Mouse (Mus musculus) CH12.LX (cell line): ENCODE results near the gene Ptprcap. TPM values are rescaled to one million over a fixed set of nuclear protein-coding genes. Genes with fewer than 3 reads are reported as not detected.

Experiments used
- DNase-seq: peaks from one replicate; pipeline ENCODE4 v3.0.0-alpha.2; 2013; ENCODE audit errors: extremely low read depth
- H3K27ac ChIP-seq: 2 replicates; pipeline ENCODE4 v1.5.1; 2012; ENCODE audit warnings: low read depth, mild to moderate bottlenecking, control low read depth, moderate library complexity; ENCODE audit not compliant: insufficient read depth
- H3K27me3 ChIP-seq: replicated peaks from 2 replicates; pipeline ENCODE3; 2012; ENCODE audit warnings: inconsistent platforms
- H3K36me3 ChIP-seq, 2 experiments: replicated peaks in 1 of 2; 2 replicates each; pipeline versions ENCODE3 to v1.6.1; 2012; ENCODE audit warnings: inconsistent platforms in 1 of 2, low read length in 1 of 2, mild to moderate bottlenecking in 1 of 2, mixed read lengths in 1 of 2, moderate library complexity in 1 of 2; ENCODE audit not compliant: control insufficient read depth in 1 of 2, insufficient read depth in 1 of 2
- H3K4me1 ChIP-seq, 2 experiments: 2 replicates each; pipeline ENCODE4 v1.6.1; 2012; ENCODE audit warnings: inconsistent platforms in 1 of 2, moderate library complexity in 1 of 2; ENCODE audit not compliant: insufficient read depth in 2 of 2, control insufficient read depth in 1 of 2
- H3K4me2 ChIP-seq: 2 replicates; pipeline ENCODE4 v1.6.1; 2012; ENCODE audit warnings: low read depth, mild to moderate bottlenecking, control low read depth; ENCODE audit not compliant: poor library complexity, insufficient read depth, severe bottlenecking
- H3K4me3 ChIP-seq, 3 experiments: fragments of 150-350 bp in 1 of 3; sonication (generic) in 1 of 3; replicated peaks in 1 of 3; 2 replicates each; pipeline versions ENCODE3 to v1.5.1; 2011 to 2012; ENCODE audit warnings: low read depth in 2 of 3, low read length in 2 of 3, mild to moderate bottlenecking in 2 of 3, moderate library complexity in 2 of 3, control low read depth in 1 of 3, improper control_type of control experiment in 1 of 3, inconsistent platforms in 1 of 3, mixed read lengths in 1 of 3; ENCODE audit not compliant: poor library complexity in 1 of 3
- H3K79me2 ChIP-seq: replicated peaks from 2 replicates; pipeline ENCODE4 v1.6.1; 2012; ENCODE audit warnings: mild to moderate bottlenecking, moderate library complexity; ENCODE audit not compliant: control insufficient read depth, poor library complexity, insufficient read depth, severe bottlenecking; ENCODE audit errors: extremely low read depth
- H3K9ac ChIP-seq: 2 replicates; pipeline ENCODE4 v1.6.1; 2012; ENCODE audit warnings: low read depth, mild to moderate bottlenecking, control low read depth, moderate library complexity; ENCODE audit not compliant: insufficient read depth
- H3K9me3 ChIP-seq: replicated peaks from 2 replicates; pipeline ENCODE3; 2012; ENCODE audit warnings: low read length, inconsistent platforms, mixed read lengths
- CHD1 ChIP-seq: IDR thresholded peaks from 2 replicates; pipeline ENCODE4 v1.6.1; 2012; ENCODE audit warnings: low read depth, low read length, improper control_type of control experiment, inconsistent platforms
- CHD2 ChIP-seq: IDR thresholded peaks from 2 replicates; pipeline ENCODE4 v1.6.1; 2011; ENCODE audit warnings: low read length, improper control_type of control experiment
- CTCF ChIP-seq, 2 experiments: IDR thresholded peaks in 1 of 2; conservative IDR thresholded peaks in 1 of 2; 2 replicates each; pipeline ENCODE4 v1.5.1; 2011 to 2012; ENCODE audit warnings: low read depth in 2 of 2, low read length in 2 of 2, improper control_type of control experiment in 1 of 2, inconsistent platforms in 1 of 2, mild to moderate bottlenecking in 1 of 2, moderate library complexity in 1 of 2
- E2F4 ChIP-seq: IDR thresholded peaks from 2 replicates; pipeline ENCODE4 v1.6.1; 2011; ENCODE audit warnings: low read depth, low read length, improper control_type of control experiment; ENCODE audit not compliant: insufficient replicate concordance
- ELF1 ChIP-seq: IDR thresholded peaks from 2 replicates; pipeline ENCODE4 v1.6.1; 2014; ENCODE audit warnings: low read depth, mild to moderate bottlenecking, inconsistent platforms, low read length, improper control_type of control experiment
- ETS1 ChIP-seq: conservative IDR thresholded peaks from 2 replicates; pipeline ENCODE4 v1.6.1; 2012; ENCODE audit warnings: low read depth, mild to moderate bottlenecking, inconsistent platforms, low read length, improper control_type of control experiment, moderate library complexity
- HCFC1 ChIP-seq: IDR thresholded peaks from 2 replicates; pipeline ENCODE4 v1.6.1; 2012; ENCODE audit warnings: low read depth, mild to moderate bottlenecking, inconsistent platforms, low read length, improper control_type of control experiment
- IRF4 ChIP-seq: IDR thresholded peaks from 2 replicates; pipeline ENCODE4 v1.6.1; 2014; ENCODE audit warnings: low read depth, mild to moderate bottlenecking, inconsistent platforms, low read length, improper control_type of control experiment
- JUN ChIP-seq: IDR thresholded peaks from 2 replicates; pipeline ENCODE4 v1.6.1; 2011; ENCODE audit warnings: low read depth, mild to moderate bottlenecking, low read length, improper control_type of control experiment, moderate library complexity; ENCODE audit not compliant: insufficient read depth
- JUND ChIP-seq: conservative IDR thresholded peaks from 2 replicates; pipeline ENCODE4 v1.6.1; 2011; ENCODE audit warnings: low read depth, low read length, improper control_type of control experiment
- KAT2A ChIP-seq: IDR thresholded peaks from 2 replicates; pipeline ENCODE4 v1.6.1; 2012; ENCODE audit warnings: low read length, improper control_type of control experiment, inconsistent platforms; ENCODE audit not compliant: insufficient replicate concordance
- MAFK ChIP-seq: IDR thresholded peaks from 2 replicates; pipeline ENCODE4 v1.6.1; 2011; ENCODE audit warnings: low read length, improper control_type of control experiment; ENCODE audit not compliant: insufficient replicate concordance
- MAX ChIP-seq: IDR thresholded peaks from 2 replicates; pipeline ENCODE4 v1.6.1; 2011; ENCODE audit warnings: low read length, improper control_type of control experiment
- MAZ ChIP-seq: IDR thresholded peaks from 2 replicates; pipeline ENCODE4 v1.6.1; 2012; ENCODE audit warnings: low read depth, mild to moderate bottlenecking, inconsistent platforms, low read length, improper control_type of control experiment, moderate library complexity
- MEF2A ChIP-seq: IDR thresholded peaks from 2 replicates; pipeline ENCODE4 v1.6.1; 2014; ENCODE audit warnings: low read depth, mild to moderate bottlenecking, inconsistent platforms, low read length, improper control_type of control experiment, borderline replicate concordance
- MXI1 ChIP-seq: IDR thresholded peaks from 2 replicates; pipeline ENCODE4 v1.6.1; 2011; ENCODE audit warnings: mild to moderate bottlenecking, low read depth, low read length, improper control_type of control experiment
- MYC ChIP-seq: IDR thresholded peaks from 2 replicates; pipeline ENCODE4 v1.6.1; 2011; ENCODE audit warnings: low read depth, mild to moderate bottlenecking, improper control_type of control experiment, low read length
- NELFE ChIP-seq: IDR thresholded peaks from 2 replicates; pipeline ENCODE4 v1.6.1; 2011; ENCODE audit warnings: low read depth, low read length, improper control_type of control experiment
- NRF1 ChIP-seq: IDR thresholded peaks from 2 replicates; pipeline ENCODE4 v1.6.1; 2014; ENCODE audit warnings: low read depth, mild to moderate bottlenecking, inconsistent platforms, low read length, improper control_type of control experiment, moderate library complexity
- PAX5 ChIP-seq: IDR thresholded peaks from 2 replicates; pipeline ENCODE4 v1.6.1; 2012; ENCODE audit warnings: low read length, inconsistent platforms, mixed read lengths
- POLR2A ChIP-seq: IDR thresholded peaks from 2 replicates; pipeline ENCODE4 v1.6.1; 2011; ENCODE audit warnings: low read depth, mild to moderate bottlenecking, improper control_type of control experiment, low read length
- POLR2AphosphoS2 ChIP-seq: IDR thresholded peaks from 2 replicates; pipeline ENCODE4 v1.6.1; 2011; ENCODE audit warnings: low read depth, low read length, improper control_type of control experiment
- RAD21 ChIP-seq: IDR thresholded peaks from 2 replicates; pipeline ENCODE4 v1.6.1; 2011; ENCODE audit warnings: low read depth, mild to moderate bottlenecking, low read length, improper control_type of control experiment, moderate library complexity
- RCOR1 ChIP-seq: conservative IDR thresholded peaks from 2 replicates; pipeline ENCODE4 v1.6.1; 2012; ENCODE audit warnings: low read depth, mild to moderate bottlenecking, inconsistent platforms, low read length, improper control_type of control experiment
- SIN3A ChIP-seq: IDR thresholded peaks from 2 replicates; pipeline ENCODE4 v1.6.1; 2012; ENCODE audit warnings: low read length, improper control_type of control experiment, inconsistent platforms
- SMC3 ChIP-seq: IDR thresholded peaks from 2 replicates; pipeline ENCODE4 v1.6.1; 2011; ENCODE audit warnings: low read depth, low read length, improper control_type of control experiment
- TBP ChIP-seq: conservative IDR thresholded peaks from 2 replicates; pipeline ENCODE4 v1.6.1; 2011; ENCODE audit warnings: low read depth, low read length, improper control_type of control experiment
- UBTF ChIP-seq: IDR thresholded peaks from 2 replicates; pipeline ENCODE4 v1.6.1; 2012; ENCODE audit warnings: low read depth, mild to moderate bottlenecking, inconsistent platforms, low read length, improper control_type of control experiment, moderate library complexity
- USF1 ChIP-seq: IDR thresholded peaks from 2 replicates; pipeline ENCODE4 v1.6.1; 2014; ENCODE audit warnings: low read depth, mild to moderate bottlenecking, inconsistent platforms, low read length, improper control_type of control experiment
- USF2 ChIP-seq: conservative IDR thresholded peaks from 2 replicates; pipeline ENCODE4 v1.6.1; 2011; ENCODE audit warnings: low read depth, low read length, improper control_type of control experiment
- ZC3H11A ChIP-seq: IDR thresholded peaks from 2 replicates; pipeline ENCODE4 v1.6.1; 2012; ENCODE audit warnings: low read depth, mild to moderate bottlenecking, inconsistent platforms, low read length, improper control_type of control experiment
- ZKSCAN1 ChIP-seq: IDR thresholded peaks from 2 replicates; pipeline ENCODE4 v1.6.1; 2012; ENCODE audit warnings: low read depth, inconsistent platforms, low read length, improper control_type of control experiment, borderline replicate concordance
- ZMIZ1 ChIP-seq: IDR thresholded peaks from 2 replicates; pipeline ENCODE4 v1.6.1; 2012; ENCODE audit warnings: low read depth, mild to moderate bottlenecking, inconsistent platforms, low read length, improper control_type of control experiment
- ZNF384 ChIP-seq: IDR thresholded peaks from 2 replicates; pipeline ENCODE4 v1.6.1; 2012; ENCODE audit warnings: low read depth, low read length, improper control_type of control experiment, inconsistent platforms
- dilution Hi-C: fragments of 300-500 bp; cut with MboI; formaldehyde crosslinking; loops from 2 replicates; pipeline ENCODE4 v1.14.3; 2020; ENCODE audit warnings: low sequenced_read_pairs; ENCODE audit not compliant: extremely low pct_unique_long_range_greater_than_20kb, extremely low pct_ligation_motif_present
- in situ Hi-C: fragments of 300-500 bp; cut with MboI; formaldehyde crosslinking; loops from 3 replicates; pipeline ENCODE4 v1.14.3; 2019; ENCODE audit warnings: low sequenced_read_pairs, low pct_ligation_motif_present, low pct_unique_long_range_greater_than_20kb, mixed read lengths
- polyA plus RNA-seq: library from polyadenylated mRNA; unstranded; fragments of >175 nt; gene quantifications from 2 replicates; pipeline ENCODE4 v1.2.1, GENCODE M21; 2012; ENCODE audit warnings: low read depth; ENCODE audit not compliant: insufficient read length
- total RNA-seq, 2 experiments: library from RNA; depleted of rRNA; stranded (reverse); fragments of 300-350 nt in 1 of 2; fragments of >200 nt in 1 of 2; gene quantifications; 2 replicates each; pipeline ENCODE4 v1.2.3; 2012 to 2014

Gene Ptprcap
- total and polyA plus RNA-seq, 3 experiments: 343 to 447 (median 438) TPM

DNA sequence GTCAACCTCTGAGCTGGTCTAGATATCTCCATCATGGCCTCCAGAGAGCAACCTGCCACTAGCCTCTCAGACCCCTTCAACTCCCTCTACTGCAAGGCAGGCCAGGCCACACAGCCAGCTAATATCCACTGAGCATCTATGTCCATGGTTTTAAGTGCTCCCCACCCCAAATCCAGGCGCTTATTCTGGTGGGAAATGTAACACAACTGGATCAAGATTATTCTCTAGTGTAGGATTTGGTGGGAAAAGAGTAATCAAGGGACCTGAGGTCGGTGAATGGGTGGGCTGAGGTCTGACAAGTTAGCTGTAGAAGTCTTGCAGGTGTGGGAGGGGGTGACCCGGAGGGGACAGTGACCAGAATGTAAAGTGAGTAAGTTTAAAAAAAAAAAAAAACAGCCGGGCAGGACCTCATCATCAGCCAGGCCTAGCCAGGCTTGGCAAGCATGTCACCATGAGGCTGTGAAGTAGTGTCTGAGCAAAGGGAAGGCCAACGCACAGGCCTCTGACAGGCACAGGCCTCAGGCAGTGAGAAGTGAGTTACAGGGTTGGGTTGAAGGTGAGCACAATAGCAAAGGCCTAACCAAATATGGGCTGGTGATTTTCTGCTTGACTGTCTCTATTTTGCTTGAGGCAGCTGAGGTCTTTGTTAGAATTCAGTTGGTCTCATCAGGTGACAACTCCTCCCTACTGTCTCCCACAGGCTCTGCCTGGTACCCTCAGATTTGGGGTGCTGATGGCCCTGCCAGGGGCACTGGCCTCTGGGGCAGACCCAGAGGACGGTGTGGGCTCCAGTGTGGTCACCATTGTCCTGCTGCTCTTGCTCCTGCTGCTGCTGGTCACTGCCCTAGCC lies 2.0 kb downstream of the Ptprcap start:
- Histone ChIP-seq H3K27ac (peak overlapping the region; percentile 90), H3K9me3 (no peaks in the 10 kb centered on the region), H3K27me3 (no peaks in the 10 kb centered on the region), H3K9ac (peak overlapping the region; percentile 96)
- dilution Hi-C loops: no loop called here
- no peak for TF ChIP-seq ELF1
- no peak for TF ChIP-seq RAD21
- no peak for TF ChIP-seq ZC3H11A
- TF ChIP-seq NRF1: no peak
- no peak; the same call in 1 of the 2 replicates for TF ChIP-seq MEF2A
- TF ChIP-seq ZMIZ1: peak; percentile 41
- no peak for TF ChIP-seq ETS1
- no peak for TF ChIP-seq PAX5
- no peak for TF ChIP-seq E2F4
- peak; percentile 31; the same call in 1 of the 2 replicates for TF ChIP-seq SMC3
- no peak for TF ChIP-seq MAFK
- no peak for TF ChIP-seq JUN
- TF ChIP-seq IRF4: 0 out of 2 replicates have a peak, but pooled peaks have one; percentile 1
- no peak for TF ChIP-seq USF2
- TF ChIP-seq MXI1: peak; percentile 45
- no peak for TF ChIP-seq ZKSCAN1
- peak; percentile 75 for TF ChIP-seq ZNF384
- TF ChIP-seq MAX: no peak
- TF ChIP-seq KAT2A: no peak
- TF ChIP-seq UBTF: no peak
- TF ChIP-seq CTCF (conservative IDR thresholded peaks at IDR 0.05 in 1 of 2, IDR thresholded peaks at IDR 0.05 in 1 of 2; ENCODE audit: low read depth in 2 of 2, low read length in 2 of 2): no peak
- TF ChIP-seq TBP: 0 out of 2 replicates have a peak, but pooled peaks have one; percentile 35
- no peak; the same call in 1 of the 2 replicates for TF ChIP-seq CHD2
- no peak for TF ChIP-seq USF1
- TF ChIP-seq HCFC1: no peak; the same call in 1 of the 2 replicates
- no peak for TF ChIP-seq RCOR1
- TF ChIP-seq JUND: no peak
- peak; percentile 43; the same call in 1 of the 2 replicates for TF ChIP-seq CHD1
- peak; percentile 16; the same call in 1 of the 2 replicates for TF ChIP-seq SIN3A
- TF ChIP-seq MAZ: peak; percentile 9; the same call in 1 of the 2 replicates
- TF ChIP-seq MYC: no peak
- peak; percentile 35 for TF ChIP-seq POLR2AphosphoS2
- peak; percentile 40 for TF ChIP-seq POLR2A
- no peak for TF ChIP-seq NELFE
- TF ChIP-seq, all 38 proteins: peak for 11
- H3K4me3 ChIP-seq: peak overlapping the region; percentile 72 to 82 (median 73)
- peaks cover 65 to 83% of the 10 kb centered on the region in 2 experiments for H3K36me3 ChIP-seq
- peak overlapping the region; percentile 52 for H3K4me2 ChIP-seq
- peaks cover 27 to 66% of the 10 kb centered on the region in 2 experiments for H3K4me1 ChIP-seq
- H3K79me2 ChIP-seq: peaks cover 19% of the 10 kb centered on the region
- in situ Hi-C loops: no loop called here
- DNase-seq: peak; percentile 62
